Mouse (Mus musculus): Measurements from ENCODE around the gene Spdef. TPM values are rescaled to one million over a fixed set of nuclear protein-coding genes. Genes with fewer than 3 reads are reported as not detected.

Spdef gene
- total RNA-seq, 2 experiments from 2014 or later = not detected

- no peak for ATAC-seq (replicated peaks; ENCODE audit: low FRiP score, low TSS enrichment, poor library complexity, severe bottlenecking)
Measured at GRCm38 (mm10) chr17:27732152-27732551, 3.4 kb upstream of the Spdef start.

GRCm38 (mm10) chr17:27726527-27726926, 2.2 kb downstream of the Spdef start:
- ATAC-seq (replicated peaks; ENCODE audit: low FRiP score, low TSS enrichment, poor library complexity, severe bottlenecking) = no peak

- ATAC-seq (replicated peaks; ENCODE audit: low FRiP score, low TSS enrichment, poor library complexity, severe bottlenecking) = no peak
Measured at GRCm38 (mm10) chr17:27725412-27725811, 3.3 kb downstream of the Spdef start.

- ATAC-seq (replicated peaks; ENCODE audit: low FRiP score, low TSS enrichment, poor library complexity, severe bottlenecking) = no peak
Measured at GRCm38 (mm10) chr17:27725011-27725410, 3.7 kb downstream of the Spdef start.

- ATAC-seq (replicated peaks; ENCODE audit: low FRiP score, low TSS enrichment, poor library complexity, severe bottlenecking) = no peak
Measured at GRCm38 (mm10) chr17:27724327-27724726, 4.4 kb downstream of the Spdef start.

DNA sequence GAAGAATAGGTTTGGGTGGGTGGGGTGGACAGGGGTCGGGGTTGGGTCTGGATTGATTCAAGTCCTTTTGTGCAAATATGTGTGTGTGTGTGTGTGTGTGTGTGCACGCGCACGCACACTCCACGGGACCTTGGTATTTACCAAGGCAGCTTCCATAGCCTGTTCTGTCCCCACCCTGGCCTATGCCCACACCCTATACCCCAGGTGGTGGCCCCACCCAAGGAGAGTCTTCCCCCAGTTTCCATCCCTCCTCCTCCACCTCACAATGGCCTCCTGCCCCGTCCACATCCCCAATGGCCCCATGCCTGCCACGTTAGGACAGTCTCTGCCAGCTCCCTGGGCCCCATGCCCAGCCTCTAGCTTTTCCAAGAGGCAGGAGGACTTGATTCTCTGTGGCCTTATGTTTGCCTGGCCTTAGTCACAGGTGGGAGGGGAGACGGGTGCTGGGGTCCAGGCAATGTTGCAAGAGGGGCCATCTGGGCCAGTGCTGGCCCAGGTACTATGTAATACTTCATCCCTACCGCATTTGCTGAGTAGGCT, 7.6 kb downstream of the Spdef start:
- ATAC-seq (replicated peaks; ENCODE audit: low FRiP score, low TSS enrichment, poor library complexity, severe bottlenecking) = no peak

- ATAC-seq (replicated peaks; ENCODE audit: low FRiP score, low TSS enrichment, poor library complexity, severe bottlenecking) = no peak
Measured at GRCm38 (mm10) chr17:27720326-27720725, 8.4 kb downstream of the Spdef start.

DNA sequence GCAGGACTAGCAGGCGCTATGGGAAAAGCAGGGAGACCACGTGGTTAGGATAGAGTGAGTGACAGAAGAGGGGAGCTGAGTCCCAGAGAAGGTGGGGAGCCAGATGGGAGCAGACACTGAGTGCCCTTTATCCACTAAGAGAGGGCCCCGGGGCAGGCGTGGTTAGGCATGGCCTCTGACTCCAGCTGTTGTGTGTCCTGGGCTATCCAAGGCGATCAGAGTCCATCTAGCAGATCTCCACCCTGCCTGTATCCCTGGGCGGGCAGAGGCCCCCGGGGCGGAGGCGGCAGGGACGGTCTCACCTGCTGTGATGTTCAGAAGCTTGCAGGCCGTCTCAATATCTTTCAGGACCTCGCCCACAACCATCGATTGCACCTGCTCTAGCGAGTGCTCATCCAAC, 9.1 kb downstream of the Spdef start:
- no peak for ATAC-seq (replicated peaks; ENCODE audit: low FRiP score, low TSS enrichment, poor library complexity, severe bottlenecking)

DNA sequence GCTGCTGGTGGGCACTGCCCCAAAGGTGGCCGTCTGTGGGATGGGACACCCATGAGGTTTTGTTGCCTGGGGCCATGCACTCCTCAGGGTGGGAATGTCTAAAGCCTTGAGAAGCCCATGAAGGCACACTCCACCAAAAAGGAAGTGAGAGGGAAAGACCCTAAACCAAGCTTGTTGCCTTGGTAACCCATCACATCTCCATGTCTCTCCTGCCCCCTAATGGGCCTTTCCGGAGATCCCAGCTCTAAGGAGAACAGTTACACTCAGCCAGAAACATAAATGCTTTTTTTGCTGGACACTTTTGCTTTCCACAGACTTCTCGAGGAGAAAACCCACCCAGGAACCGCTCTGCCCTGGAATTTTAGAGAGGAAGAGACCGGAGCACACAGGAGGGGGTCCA, 10.5 kb downstream of the Spdef start:
- ATAC-seq (replicated peaks; ENCODE audit: low FRiP score, low TSS enrichment, poor library complexity, severe bottlenecking) = no peak

GRCm38 (mm10) chr17:27716804-27717203, 12.0 kb downstream of the Spdef start:
- ATAC-seq (replicated peaks; ENCODE audit: low FRiP score, low TSS enrichment, poor library complexity, severe bottlenecking) = 0 out of 2 replicates have a peak, but pooled peaks have one; percentile 40

DNA sequence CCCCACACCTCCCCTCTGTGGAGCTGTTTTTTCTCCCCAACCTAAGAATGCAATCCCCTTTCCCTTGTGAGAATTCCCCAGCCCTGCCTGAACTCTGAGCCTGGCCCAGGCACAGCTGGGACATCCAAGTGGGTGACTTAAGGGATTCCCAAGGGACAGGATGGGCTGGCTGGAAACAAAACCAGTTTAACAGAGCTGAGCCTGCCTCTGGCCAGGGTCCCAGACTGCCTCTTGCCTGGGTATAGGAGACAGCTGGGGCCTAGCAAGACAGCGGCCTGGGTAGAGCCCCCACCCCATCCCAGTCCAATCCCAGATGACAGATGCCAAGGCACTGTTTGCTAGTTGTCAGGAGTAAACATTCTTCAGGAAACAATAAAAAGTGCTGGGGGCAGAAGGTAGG, 15.9 kb downstream of the Spdef start:
- no peak for ATAC-seq (replicated peaks; ENCODE audit: low FRiP score, low TSS enrichment, poor library complexity, severe bottlenecking)

GRCm38 (mm10) chr17:27709650-27710049, 19.1 kb downstream of the Spdef start:
- no peak for ATAC-seq (replicated peaks; ENCODE audit: low FRiP score, low TSS enrichment, poor library complexity, severe bottlenecking)

GRCm38 (mm10) chr17:27707954-27708661, 20.6 kb downstream of the Spdef start:
- ATAC-seq (replicated peaks; ENCODE audit: low FRiP score, low TSS enrichment, poor library complexity, severe bottlenecking) = peak; percentile 70

DNA sequence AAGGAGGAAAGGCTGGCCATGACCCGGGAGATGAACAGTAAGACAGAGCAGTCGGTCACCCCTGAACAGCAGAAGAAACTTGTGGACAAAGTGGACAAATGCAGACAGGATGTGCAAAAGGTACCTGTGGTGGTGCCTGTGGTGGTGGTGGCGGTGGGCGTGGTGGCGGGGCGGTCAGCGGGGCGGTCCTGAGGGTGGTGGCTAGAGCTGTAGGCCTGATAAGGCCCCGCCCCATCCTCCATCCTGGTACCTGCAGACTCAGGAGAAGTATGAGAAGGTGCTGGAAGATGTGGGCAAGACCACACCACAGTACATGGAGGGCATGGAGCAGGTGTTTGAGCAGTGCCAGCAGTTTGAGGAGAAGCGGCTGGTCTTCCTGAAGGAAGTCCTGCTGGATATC, 23.1 kb downstream of the Spdef start:
- ATAC-seq (replicated peaks; ENCODE audit: low FRiP score, low TSS enrichment, poor library complexity, severe bottlenecking) = no peak

DNA sequence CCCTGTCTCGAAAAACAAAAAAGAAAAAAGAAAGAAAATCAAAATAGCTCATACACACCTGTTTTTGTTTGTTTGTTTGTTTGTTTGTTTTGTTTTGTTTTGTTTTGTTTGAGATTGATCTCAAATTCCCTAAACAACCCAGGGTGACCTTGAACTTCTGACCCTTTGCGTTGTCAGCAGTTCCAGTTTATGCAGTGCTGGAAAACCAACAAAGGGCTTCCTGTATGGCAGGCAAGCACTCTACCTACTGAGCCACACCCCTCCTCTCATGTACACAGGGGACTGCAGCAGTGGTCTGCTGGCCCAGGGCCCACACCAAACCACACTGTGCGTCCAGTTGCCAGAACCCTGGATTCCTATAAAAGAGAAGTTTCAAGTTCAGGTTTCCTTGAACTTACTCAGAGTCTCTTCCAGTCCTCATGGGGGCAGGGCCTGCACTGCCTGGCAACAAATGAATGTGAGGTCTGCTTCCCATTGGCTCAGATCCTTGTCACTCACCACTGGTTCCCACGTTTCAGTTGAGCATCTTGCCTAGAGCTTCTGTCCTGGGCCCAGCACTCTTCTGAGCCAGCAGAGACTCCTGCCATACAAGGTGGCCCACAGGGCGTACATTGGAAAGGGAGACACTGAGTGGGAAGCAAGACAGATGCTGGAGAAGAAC, 24.7 kb downstream of the Spdef start:
- ATAC-seq (replicated peaks; ENCODE audit: low FRiP score, low TSS enrichment, poor library complexity, severe bottlenecking) = no peak

- peak; percentile 60 for ATAC-seq (replicated peaks; ENCODE audit: low FRiP score, low TSS enrichment, poor library complexity, severe bottlenecking)
Measured at GRCm38 (mm10) chr17:27702518-27702917, 26.2 kb downstream of the Spdef start.

GRCm38 (mm10) chr17:27701856-27702255, 26.9 kb downstream of the Spdef start:
- ATAC-seq (replicated peaks; ENCODE audit: low FRiP score, low TSS enrichment, poor library complexity, severe bottlenecking) = no peak

- ATAC-seq (replicated peaks; ENCODE audit: low FRiP score, low TSS enrichment, poor library complexity, severe bottlenecking) = 0 out of 2 replicates have a peak, but pooled peaks have one; percentile 15
Measured at GRCm38 (mm10) chr17:27700812-27701211, 27.9 kb downstream of the Spdef start.

GRCm38 (mm10) chr17:27699641-27700244, 29.0 kb downstream of the Spdef start:
- no peak for ATAC-seq (replicated peaks; ENCODE audit: low FRiP score, low TSS enrichment, poor library complexity, severe bottlenecking)

GRCm38 (mm10) chr17:27690993-27691693, 37.6 kb downstream of the Spdef start:
- ATAC-seq (replicated peaks; ENCODE audit: low FRiP score, low TSS enrichment, poor library complexity, severe bottlenecking) = no peak
